Mouse (Mus musculus) ES-Bruce4 (cell line): Measurements from ENCODE around the gene Srgap3. TPM values are rescaled to one million over a fixed set of nuclear protein-coding genes. Genes with fewer than 3 reads are reported as not detected.
"Not testable (repeated sequence)": the region's sequence is repeated elsewhere in the genome, so short reads cannot be mapped to it uniquely, and the experiment has no call there.

Experiments used
- H3K27ac ChIP-seq: 2 replicates; pipeline ENCODE4 v1.5.1; 2012; ENCODE audit warnings: low read length, inconsistent platforms; ENCODE audit not compliant: insufficient read depth
- H3K27me3 ChIP-seq: 2 replicates; pipeline ENCODE4 v1.6.1; 2012; ENCODE audit warnings: mild to moderate bottlenecking, low read length, inconsistent platforms; ENCODE audit not compliant: control insufficient read depth, poor library complexity, insufficient read depth, severe bottlenecking
- H3K36me3 ChIP-seq: 2 replicates; pipeline ENCODE4 v1.6.1; 2012; ENCODE audit warnings: inconsistent platforms, mild to moderate bottlenecking, low read length, moderate library complexity; ENCODE audit not compliant: control insufficient read depth, poor library complexity, insufficient read depth, severe bottlenecking
- H3K4me1 ChIP-seq: one replicate; pipeline ENCODE4 v1.8.1; 2011; ENCODE audit warnings: low read length; ENCODE audit not compliant: control insufficient read depth, insufficient read depth
- H3K4me3 ChIP-seq: 2 replicates; pipeline ENCODE4 v1.5.1; 2011; ENCODE audit warnings: low read depth, mild to moderate bottlenecking, low read length
- H3K9ac ChIP-seq: 2 replicates; pipeline ENCODE4 v1.6.1; 2012; ENCODE audit warnings: low read depth, mild to moderate bottlenecking, inconsistent platforms; ENCODE audit not compliant: poor library complexity, severe bottlenecking
- H3K9me3 ChIP-seq: replicated peaks from 2 replicates; pipeline ENCODE4 v1.6.1; 2012; ENCODE audit warnings: mild to moderate bottlenecking, low read length, inconsistent platforms; ENCODE audit not compliant: control insufficient read depth, poor library complexity, insufficient read depth, severe bottlenecking
- CTCF ChIP-seq: IDR thresholded peaks from one replicate; pipeline ENCODE4 v1.8.1; 2011; ENCODE audit warnings: low read depth, low read length
- EP300 ChIP-seq: IDR thresholded peaks from 2 replicates; pipeline ENCODE4 v1.6.1; 2011; ENCODE audit warnings: low read depth, low read length; ENCODE audit not compliant: insufficient read depth
- POLR2A ChIP-seq: IDR thresholded peaks from one replicate; pipeline ENCODE4 v1.8.1; 2011; ENCODE audit warnings: low read length; ENCODE audit not compliant: insufficient read depth
- polyA plus RNA-seq: library from polyadenylated mRNA; stranded (reverse); fragments of >200 nt; gene quantifications from 2 replicates; pipeline ENCODE4 v1.2.4, GENCODE M21; 2011; ENCODE audit warnings: low read depth; ENCODE audit not compliant: missing spikeins, insufficient read depth, insufficient read length

Gene Srgap3
- polyA plus RNA-seq, 1 experiment: 7.0 TPM

DNA sequence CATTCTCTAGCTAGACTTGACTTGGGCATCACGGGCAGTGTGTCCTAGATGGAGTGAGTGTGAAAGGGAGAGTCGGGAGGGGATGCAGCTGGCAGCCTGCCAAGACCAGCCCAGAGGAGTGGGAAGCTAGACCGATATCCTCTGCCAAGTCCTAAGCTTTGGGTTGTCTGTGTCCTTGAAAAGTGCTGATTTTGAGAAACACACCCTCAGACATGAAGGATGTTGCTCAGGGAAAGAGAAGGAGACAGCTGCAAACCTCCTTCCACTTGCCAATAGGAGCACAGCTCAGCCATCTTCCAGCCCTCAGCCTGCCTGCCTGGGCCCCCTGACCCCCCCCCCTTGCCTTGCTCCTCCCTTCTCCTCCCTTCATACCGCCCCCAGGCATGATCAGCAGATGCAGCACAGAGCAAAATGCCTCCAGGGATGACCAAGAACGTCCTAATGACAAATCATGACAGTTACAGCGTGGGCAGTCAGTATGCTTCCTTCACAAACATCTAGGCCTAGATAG is 82.0 kb downstream of the Srgap3 start:
- no peak overlapping the region for H3K27ac ChIP-seq
- no peaks in the 10 kb centered on the region for H3K36me3 ChIP-seq
- H3K27me3 ChIP-seq: no peaks in the 10 kb centered on the region
- no peaks in the 10 kb centered on the region for H3K4me1 ChIP-seq
- H3K9ac ChIP-seq: no peak overlapping the region
- TF ChIP-seq EP300 (no peak), CTCF (no peak), POLR2A (no peak)
- H3K9me3 ChIP-seq: no peaks in the 10 kb centered on the region
- no peak overlapping the region for H3K4me3 ChIP-seq

GRCm38 (mm10) chr6:112862465-112862864 is 84.6 kb downstream of the Srgap3 start:
- H3K9ac ChIP-seq: no peak overlapping the region
- H3K27ac ChIP-seq: no peak overlapping the region
- no peak overlapping the region for H3K4me3 ChIP-seq
- H3K9me3 ChIP-seq: no peaks in the 10 kb centered on the region
- no peak for TF ChIP-seq CTCF
- TF ChIP-seq EP300: no peak
- TF ChIP-seq POLR2A: no peak
- H3K36me3 ChIP-seq: no peaks in the 10 kb centered on the region
- H3K4me1 ChIP-seq: no peaks in the 10 kb centered on the region
- no peaks in the 10 kb centered on the region for H3K27me3 ChIP-seq

- no peaks in the 10 kb centered on the region for H3K27me3 ChIP-seq
- no peaks in the 10 kb centered on the region for H3K4me1 ChIP-seq
- no peaks in the 10 kb centered on the region for H3K9me3 ChIP-seq
- TF ChIP-seq CTCF: no peak
- TF ChIP-seq POLR2A: no peak
- TF ChIP-seq EP300: no peak
- H3K4me3 ChIP-seq: no peak overlapping the region
- no peak overlapping the region for H3K27ac ChIP-seq
- no peaks in the 10 kb centered on the region for H3K36me3 ChIP-seq
- H3K9ac ChIP-seq: no peak overlapping the region
Measured at GRCm38 (mm10) chr6:112861351-112862297, 85.4 kb downstream of the Srgap3 start.

DNA sequence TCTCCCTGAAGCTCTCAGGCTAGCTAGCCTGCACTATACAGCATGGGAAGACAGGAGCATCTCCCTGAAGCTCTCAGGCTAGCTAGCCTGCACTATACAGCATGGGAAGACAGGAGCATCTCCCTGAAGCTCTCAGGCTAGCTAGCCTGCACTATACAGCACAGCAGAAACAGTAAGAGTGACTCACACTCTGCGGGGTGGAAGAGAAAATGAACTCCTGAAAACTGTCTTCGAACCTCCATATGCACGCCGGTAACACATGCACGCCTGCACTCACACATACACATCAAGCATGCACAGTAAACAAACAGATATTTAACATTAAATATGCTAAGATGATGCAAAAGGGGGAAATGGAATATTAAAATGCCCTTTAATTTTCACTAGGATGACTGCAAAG is 86.8 kb downstream of the Srgap3 start:
- not testable (repeated sequence) for H3K9ac ChIP-seq, H3K27ac ChIP-seq, H3K27me3 ChIP-seq, H3K4me1 ChIP-seq, H3K4me3 ChIP-seq, H3K9me3 ChIP-seq, H3K36me3 ChIP-seq

- Histone ChIP-seq H3K9me3 (no peaks in the 10 kb centered on the region), H3K27ac (no peak overlapping the region), H3K4me3 (no peak overlapping the region), H3K4me1 (peaks cover 9% of the 10 kb centered on the region), H3K9ac (no peak overlapping the region), H3K36me3 (no peaks in the 10 kb centered on the region), H3K27me3 (no peaks in the 10 kb centered on the region)
- TF ChIP-seq EP300 (no peak), POLR2A (no peak)
Measured at GRCm38 (mm10) chr6:112857057-112857456, 90.0 kb downstream of the Srgap3 start.

DNA sequence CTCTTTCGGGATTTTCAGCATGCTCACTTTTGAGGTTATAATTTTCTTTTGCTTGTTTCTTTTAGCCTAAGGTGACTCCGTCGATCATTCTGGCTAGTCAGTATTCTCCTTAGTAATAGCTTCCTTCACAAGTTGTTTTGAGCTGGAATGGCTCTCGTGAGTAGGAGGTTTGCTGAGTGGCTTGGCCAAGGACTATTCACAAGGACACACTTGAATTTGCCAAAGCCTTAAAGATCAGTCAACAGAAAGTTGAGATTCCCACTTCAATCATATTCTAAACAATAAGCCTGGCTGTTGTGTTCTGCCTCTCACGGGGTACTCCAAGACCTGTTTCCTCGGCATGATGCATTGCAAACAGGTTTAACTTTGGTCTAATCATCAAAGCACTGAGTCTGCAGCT is 91.9 kb downstream of the Srgap3 start:
- Histone ChIP-seq H3K4me3 (no peak overlapping the region), H3K36me3 (no peaks in the 10 kb centered on the region), H3K9me3 (no peaks in the 10 kb centered on the region), H3K9ac (no peak overlapping the region), H3K4me1 (peaks cover 9% of the 10 kb centered on the region), H3K27ac (no peak overlapping the region), H3K27me3 (no peaks in the 10 kb centered on the region)
- TF ChIP-seq CTCF: no peak
- TF ChIP-seq EP300: no peak
- no peak for TF ChIP-seq POLR2A
